In genomic region chr8:48568608-48569007, GRCm38 (mm10) we compare ENCODE assay signal across 14 mouse cellular contexts.
A peak's percentile ranks its signal among the peaks of the same experiment; 100 is the strongest.
DNase-seq lines count a peak whose midpoint lies in the region; ATAC-seq and TF ChIP-seq lines count a peak whose summit lies in the region.
"Had no signal": no experiment of that assay in that cellular context is flagged by ENCODE, and none has a peak within 500 bp of the region (broad histone marks: within the 10 kb centered on the region; RNA-seq: fewer than 3 reads in every experiment).

No protein-coding gene starts in this region.

- H3K4me1 ChIP-seq in stomach, embryonic 14.5 days (ENCODE audit: control insufficient read depth, insufficient read depth, low read length): peaks cover 3% of the 10 kb centered on the region; the same call in 1 of the 2 replicates
- H3K4me1 ChIP-seq in stomach, postnatal 0 days (replicated peaks; ENCODE audit: control insufficient read depth, insufficient read depth): no peaks in the 10 kb centered on the region
- no peaks in the 10 kb centered on the region for H3K4me1 ChIP-seq in embryonic fibroblast, embryonic 13.5 days (ENCODE audit: control insufficient read depth, insufficient read depth, low read length)
- H3K4me1 ChIP-seq: megakaryocyte, embryonic 14.5 days had no signal

- H3K27ac ChIP-seq in stomach, embryonic 14.5 days (ENCODE audit: low read length): peak overlapping the region; percentile 55; the same call in 1 of the 2 replicates
- H3K27ac ChIP-seq in stomach, postnatal 0 days (replicated peaks): no peak overlapping the region
- peak overlapping the region; percentile 66; the same call in 1 of the 2 replicates for H3K27ac ChIP-seq in embryonic fibroblast, embryonic 13.5 days (ENCODE audit: insufficient read depth, low read length)

- no peaks in the 10 kb centered on the region for H3K27me3 ChIP-seq in stomach, embryonic 14.5 days (ENCODE audit: control insufficient read depth, insufficient read depth, low read length)
- H3K27me3 ChIP-seq in stomach, postnatal 0 days (ENCODE audit: control insufficient read depth, insufficient read depth, low read length): no peaks in the 10 kb centered on the region
- H3K27me3 ChIP-seq: heart, embryonic 12.5 days; megakaryocyte, embryonic 14.5 days had no signal

- no peaks in the 10 kb centered on the region for H3K9me3 ChIP-seq in stomach, embryonic 14.5 days (ENCODE audit: control insufficient read depth, low read depth, low read length)
- no peaks in the 10 kb centered on the region for H3K9me3 ChIP-seq in stomach, postnatal 0 days (ENCODE audit: control insufficient read depth, low read length)
- H3K9me3 ChIP-seq: heart, embryonic 12.5 days had no signal

- no peak overlapping the region for H3K4me2 ChIP-seq in stomach, embryonic 14.5 days (replicated peaks; ENCODE audit: low read depth, low read length)
- no peak overlapping the region for H3K4me2 ChIP-seq in stomach, postnatal 0 days (replicated peaks; ENCODE audit: low read depth)
- H3K4me2 ChIP-seq: heart, embryonic 12.5 days had no signal

- peak; percentile 32 for DNase-seq in gastrocnemius, postnatal 14 days
- no peak for DNase-seq in gastrocnemius, postnatal 36 days
- no peak for DNase-seq in stomach, postnatal 0 days (ENCODE audit: low spot score)
- DNase-seq in skeletal muscle tissue, adult 2 months (ENCODE audit: low read depth, low spot score): peak; percentile 47
- no peak for DNase-seq in left cerebral cortex, adult 8-10 months (ENCODE audit: low spot score in 2 of 2)
- DNase-seq in cerebellum, adult 9-11 months: no peak
- DNase-seq: adrenal gland, adult 2 months; cerebellum, adult 8-10 months; heart, postnatal 36 days had no signal

- 45% methylated on average over 4 of the region's 4 CpGs for WGBS in stomach, embryonic 14.5 days
- WGBS in stomach, postnatal 0 days: 35% methylated on average over 4 of the region's 4 CpGs

- H3K36me3 ChIP-seq in stomach, embryonic 14.5 days (ENCODE audit: control insufficient read depth, insufficient read depth, low read length): no peaks in the 10 kb centered on the region
- no peaks in the 10 kb centered on the region for H3K36me3 ChIP-seq in stomach, postnatal 0 days (ENCODE audit: control insufficient read depth, insufficient read depth, low read length)
- H3K36me3 ChIP-seq: heart, embryonic 12.5 days had no signal

- no peak for TF ChIP-seq POLR2A in embryonic fibroblast, embryonic 13.5 days (IDR thresholded peaks at IDR 0.05; ENCODE audit: low read depth, low read length)

- H3K4me3 ChIP-seq in stomach, embryonic 14.5 days (ENCODE audit: low read depth, low read length): no peak overlapping the region
- H3K4me3 ChIP-seq in stomach, postnatal 0 days (ENCODE audit: low read depth, low read length): no peak overlapping the region
- H3K4me3 ChIP-seq in embryonic fibroblast, embryonic 13.5 days (ENCODE audit: insufficient read depth, low read length): no peak overlapping the region
- H3K4me3 ChIP-seq: heart, embryonic 12.5 days; megakaryocyte, embryonic 14.5 days had no signal

- no peak overlapping the region for H3K9ac ChIP-seq in stomach, embryonic 14.5 days (replicated peaks; ENCODE audit: low read depth, low read length)
- H3K9ac ChIP-seq in stomach, postnatal 0 days (ENCODE audit: low read length): no peak overlapping the region
- H3K9ac ChIP-seq: heart, embryonic 12.5 days had no signal

- intact Hi-C loops in gastrocnemius, postnatal 14 days (cut with DNase I; ENCODE audit: low total_unique reads): no loop called here
- intact Hi-C loops in gastrocnemius, postnatal 36 days (cut with DNase I): no loop called here

- ATAC-seq in stomach, embryonic 14.5 days (ENCODE audit: insufficient number of reproducible peaks, insufficient read depth, low FRiP score, low read depth): no peak
- no peak for ATAC-seq in stomach, postnatal 0 days (ENCODE audit: low FRiP score, low TSS enrichment)
- ATAC-seq: inflammation-experienced regulatory T-cells, adult 6 months had no signal

- no peak for TF ChIP-seq EP300 in stomach, postnatal 0 days (optimal IDR thresholded peaks at IDR 0.05)

- TF ChIP-seq CTCF in stomach, postnatal 0 days (IDR thresholded peaks at IDR 0.05; ENCODE audit: low read depth): no peak
- TF ChIP-seq CTCF in embryonic fibroblast, embryonic 13.5 days (IDR thresholded peaks at IDR 0.05; ENCODE audit: borderline replicate concordance, insufficient read depth, low read length): no peak

Comparison
In these comparisons a context has a peak if more than half of its experiments do, and no peak if none do; other contexts are left out.
1. DNase-seq: peak in gastrocnemius, postnatal 14 days (single experiment) and skeletal muscle tissue, adult 2 months (single experiment); none in gastrocnemius, postnatal 36 days (0 of 2), stomach, postnatal 0 days (single experiment), left cerebral cortex, adult 8-10 months (0 of 2) and cerebellum, adult 9-11 months (single experiment).